Mouse (Mus musculus) hindbrain, embryonic 10.5 days (tissue): ENCODE data around the gene Fam162a. TPM values are rescaled to one million over a fixed set of nuclear protein-coding genes. Genes with fewer than 3 reads are reported as not detected.
A peak's percentile ranks its signal among the peaks of the same experiment; 100 is the strongest.
"Not testable (repeated sequence)": the region's sequence is repeated elsewhere in the genome, so short reads cannot be mapped to it uniquely, and the experiment has no call there.

Experiments used
- DNase-seq: peaks from one replicate; pipeline ENCODE4 v3.0.0-alpha.2; 2017; ENCODE audit warnings: low spot score
- H3K27ac ChIP-seq: fragments of 300-500 bp; sonication (generic); 2 replicates; pipeline ENCODE4 v1.5.1; 2016; ENCODE audit warnings: mild to moderate bottlenecking, moderate library complexity
- H3K27me3 ChIP-seq: fragments of 300-500 bp; sonication (generic); 2 replicates; pipeline ENCODE4 v1.6.1; 2016; ENCODE audit warnings: mild to moderate bottlenecking; ENCODE audit not compliant: poor library complexity, insufficient read depth, severe bottlenecking
- H3K36me3 ChIP-seq: fragments of 300-500 bp; sonication (generic); 2 replicates; pipeline ENCODE4 v1.6.1; 2016; ENCODE audit warnings: mild to moderate bottlenecking, moderate library complexity
- H3K4me1 ChIP-seq: fragments of 300-500 bp; sonication (generic); replicated peaks from 2 replicates; pipeline ENCODE4 v1.6.1; 2016; ENCODE audit warnings: mild to moderate bottlenecking
- H3K4me3 ChIP-seq: fragments of 300-500 bp; sonication (generic); 2 replicates; pipeline ENCODE4 v1.5.1; 2016; ENCODE audit warnings: mild to moderate bottlenecking, moderate library complexity
- H3K9me3 ChIP-seq: fragments of 300-500 bp; sonication (generic); 2 replicates; pipeline ENCODE4 v1.6.1; 2016; ENCODE audit warnings: mild to moderate bottlenecking, moderate library complexity
- WGBS: fragments of 180-500 bp; shearing (Covaris S2); methylation state at CpG from one replicate; pipeline ENCODE4 v1.1.7; 2016; 5-methylcytosine and 5-hydroxymethylcytosine counted together
- polyA plus RNA-seq: library from polyadenylated mRNA; unstranded; fragments of >200 nt; fragmentation: Nextera tagmentation; extraction: Ambion mirVana; gene quantifications from 2 replicates; pipeline ENCODE4 v1.2.1, GENCODE M21; 2016

Fam162a gene
- polyA plus RNA-seq, 1 experiment from 2014 or later = 250 TPM

GRCm38 (mm10) chr16:36053524-36054275, 17.7 kb downstream of the Fam162a start:
- Histone ChIP-seq H3K27me3 (no peaks in the 10 kb centered on the region), H3K36me3 (peaks cover 77% of the 10 kb centered on the region), H3K27ac (no peak overlapping the region), H3K9me3 (no peaks in the 10 kb centered on the region), H3K4me3 (no peak overlapping the region), H3K4me1 (peaks cover 3% of the 10 kb centered on the region; the same call in 1 of the 2 replicates)
- no peak for DNase-seq
- WGBS = 90% methylated on average over 6 of the region's 6 CpGs

GRCm38 (mm10) chr16:36051491-36051890, 19.9 kb downstream of the Fam162a start:
- WGBS = 88% methylated on average over 6 of the region's 6 CpGs
- DNase-seq = no peak
- Histone ChIP-seq H3K4me3 (no peak overlapping the region), H3K27ac (no peak overlapping the region), H3K9me3 (no peaks in the 10 kb centered on the region), H3K27me3 (no peaks in the 10 kb centered on the region), H3K4me1 (no peaks in the 10 kb centered on the region), H3K36me3 (peaks cover 93% of the 10 kb centered on the region)

GRCm38 (mm10) chr16:36047538-36047937, 23.9 kb downstream of the Fam162a start:
- no peak for DNase-seq
- H3K27ac ChIP-seq = no peak overlapping the region
- H3K4me1 ChIP-seq = peaks cover 6% of the 10 kb centered on the region
- H3K36me3 ChIP-seq = peaks cover 99% of the 10 kb centered on the region
- no peaks in the 10 kb centered on the region for H3K27me3 ChIP-seq
- H3K9me3 ChIP-seq = no peaks in the 10 kb centered on the region
- no peak overlapping the region for H3K4me3 ChIP-seq
- 87% methylated on average over 4 of the region's 4 CpGs for WGBS

- 91% methylated on average over 4 of the region's 4 CpGs for WGBS
- no peak for DNase-seq
- Histone ChIP-seq H3K4me1 (peaks cover 21% of the 10 kb centered on the region), H3K27ac (no peak overlapping the region), H3K9me3 (no peaks in the 10 kb centered on the region), H3K36me3 (peaks cover 63% of the 10 kb centered on the region), H3K4me3 (no peak overlapping the region), H3K27me3 (no peaks in the 10 kb centered on the region)
Measured at GRCm38 (mm10) chr16:36043964-36044363, 27.4 kb downstream of the Fam162a start.

- Histone ChIP-seq H3K4me3 (no peak overlapping the region), H3K27me3 (no peaks in the 10 kb centered on the region), H3K9me3 (no peaks in the 10 kb centered on the region), H3K27ac (no peak overlapping the region), H3K36me3 (peaks cover 55% of the 10 kb centered on the region), H3K4me1 (peaks cover 21% of the 10 kb centered on the region)
- no peak for DNase-seq
- 87% methylated on average over 10 of the region's 10 CpGs for WGBS
Measured at GRCm38 (mm10) chr16:36043073-36043472, 28.3 kb downstream of the Fam162a start.

- no peaks in the 10 kb centered on the region for H3K27me3 ChIP-seq
- 36% methylated on average over 11 of the region's 11 CpGs for WGBS
- peaks cover 46% of the 10 kb centered on the region for H3K36me3 ChIP-seq
- no peak for DNase-seq
- no peaks in the 10 kb centered on the region for H3K9me3 ChIP-seq
- H3K4me1 ChIP-seq = peaks cover 21% of the 10 kb centered on the region
- H3K27ac ChIP-seq = peak overlapping the region; percentile 89
- peak overlapping the region; percentile 75 for H3K4me3 ChIP-seq
Measured at GRCm38 (mm10) chr16:36041625-36042020, 29.8 kb downstream of the Fam162a start.

GRCm38 (mm10) chr16:36040640-36041624, 30.5 kb downstream of the Fam162a start, which contains the start of gene Wdr5b:
Gene Wdr5b (plus strand): TSS chr16:36041190.
- DNase-seq = peak; percentile 90
- Histone ChIP-seq H3K27ac (peak within 1 kb of the TSS; percentile 89), H3K4me3 (peak within 1 kb of the TSS; percentile 75), H3K4me1 (peaks cover 21% of the 10 kb centered on the region), H3K27me3 (no peaks in the 10 kb centered on the region), H3K36me3 (peaks cover 43% of the 10 kb centered on the region), H3K9me3 (no peaks in the 10 kb centered on the region)
- 3% methylated on average over 39 of the region's 39 CpGs for WGBS

GRCm38 (mm10) chr16:36028120-36028519, 43.3 kb downstream of the Fam162a start:
- not testable (repeated sequence) for H3K27me3 ChIP-seq, H3K4me3 ChIP-seq, H3K4me1 ChIP-seq, H3K9me3 ChIP-seq, DNase-seq, H3K27ac ChIP-seq
- H3K36me3 ChIP-seq = peaks cover 76% of the 10 kb centered on the region
- WGBS = 80% methylated on average over 2 of the region's 2 CpGs

- Histone ChIP-seq H3K4me1 (no peaks in the 10 kb centered on the region), H3K9me3 (no peaks in the 10 kb centered on the region), H3K36me3 (peaks cover 61% of the 10 kb centered on the region), H3K27ac (no peak overlapping the region), H3K27me3 (no peaks in the 10 kb centered on the region), H3K4me3 (no peak overlapping the region)
- no peak for DNase-seq
- 94% methylated on average over 1 of the region's 1 CpGs for WGBS
Measured at GRCm38 (mm10) chr16:36016335-36016734, 55.1 kb downstream of the Fam162a start.

GRCm38 (mm10) chr16:36008396-36008795, 63.0 kb downstream of the Fam162a start:
- no peak overlapping the region for H3K4me3 ChIP-seq
- H3K4me1 ChIP-seq = no peaks in the 10 kb centered on the region
- no peaks in the 10 kb centered on the region for H3K27me3 ChIP-seq
- H3K36me3 ChIP-seq = peaks cover 55% of the 10 kb centered on the region
- 91% methylated on average over 3 of the region's 3 CpGs for WGBS
- no peak overlapping the region for H3K27ac ChIP-seq
- no peak for DNase-seq
- H3K9me3 ChIP-seq = no peaks in the 10 kb centered on the region

GRCm38 (mm10) chr16:35998852-35999251, 72.5 kb downstream of the Fam162a start:
- not testable (repeated sequence) for H3K4me1 ChIP-seq, H3K9me3 ChIP-seq, H3K27me3 ChIP-seq, DNase-seq, H3K4me3 ChIP-seq, H3K27ac ChIP-seq
- H3K36me3 ChIP-seq = peaks cover 33% of the 10 kb centered on the region
- WGBS = 95% methylated on average over 4 of the region's 4 CpGs
